Mouse (Mus musculus): ENCODE results near the gene BC067074. TPM values are rescaled to one million over a fixed set of nuclear protein-coding genes. Genes with fewer than 3 reads are reported as not detected.
A peak's percentile ranks its signal among the peaks of the same experiment; 100 is the strongest.

The BC067074 gene
- total RNA-seq, 2 experiments from 2014 or later = 1.0 to 1.3 TPM

GRCm38 (mm10) chr13:113319588-113319987, 26.6 kb downstream of the BC067074 start:
- no peak for DNase-seq (ENCODE audit: low spot score in 2 of 2)

- peak in 1 of 2 experiments; percentile 71 for DNase-seq (ENCODE audit: low spot score in 2 of 2)
Measured at GRCm38 (mm10) chr13:113321972-113322371, 29.0 kb downstream of the BC067074 start.

GRCm38 (mm10) chr13:113324241-113324640, 31.3 kb downstream of the BC067074 start:
- no peak for DNase-seq (ENCODE audit: low spot score in 2 of 2)

GRCm38 (mm10) chr13:113325678-113326077, 32.7 kb downstream of the BC067074 start:
- no peak for DNase-seq (ENCODE audit: low spot score in 2 of 2)

- DNase-seq (ENCODE audit: low spot score in 2 of 2) = no peak
Measured at GRCm38 (mm10) chr13:113332256-113332655, 39.3 kb downstream of the BC067074 start.

GRCm38 (mm10) chr13:113333374-113333773, 40.4 kb downstream of the BC067074 start:
- no peak for DNase-seq (ENCODE audit: low spot score in 2 of 2)

GRCm38 (mm10) chr13:113333931-113334330, 41.0 kb downstream of the BC067074 start:
- DNase-seq (ENCODE audit: low spot score in 2 of 2) = peak in 1 of 2 experiments; percentile 56

GRCm38 (mm10) chr13:113334773-113335172, 41.8 kb downstream of the BC067074 start:
- DNase-seq (ENCODE audit: low spot score in 2 of 2) = no peak

- DNase-seq (ENCODE audit: low spot score in 2 of 2) = peak; percentile 37 to 84
Measured at GRCm38 (mm10) chr13:113337223-113337858, 44.4 kb downstream of the BC067074 start.

GRCm38 (mm10) chr13:113340644-113341043, 47.7 kb downstream of the BC067074 start:
- no peak for DNase-seq (ENCODE audit: low spot score in 2 of 2)

GRCm38 (mm10) chr13:113341161-113341560, 48.2 kb downstream of the BC067074 start:
- DNase-seq (ENCODE audit: low spot score in 2 of 2) = no peak

- no peak for DNase-seq (ENCODE audit: low spot score in 2 of 2)
Measured at GRCm38 (mm10) chr13:113342355-113342919, 49.5 kb downstream of the BC067074 start.

GRCm38 (mm10) chr13:113350743-113351430, 57.9 kb downstream of the BC067074 start:
- no peak for DNase-seq (ENCODE audit: low spot score in 2 of 2)

- no peak for DNase-seq (ENCODE audit: low spot score in 2 of 2)
Measured at GRCm38 (mm10) chr13:113353546-113353945, 60.6 kb downstream of the BC067074 start.

- no peak for DNase-seq (ENCODE audit: low spot score in 2 of 2)
Measured at GRCm38 (mm10) chr13:113353955-113354354, 61.0 kb downstream of the BC067074 start.

- no peak for DNase-seq (ENCODE audit: low spot score in 2 of 2)
Measured at GRCm38 (mm10) chr13:113355022-113355421, 62.1 kb downstream of the BC067074 start.

- no peak for DNase-seq (ENCODE audit: low spot score in 2 of 2)
Measured at GRCm38 (mm10) chr13:113357438-113358144, 64.6 kb downstream of the BC067074 start.

GRCm38 (mm10) chr13:113359676-113360075, 66.7 kb downstream of the BC067074 start:
- DNase-seq (ENCODE audit: low spot score in 2 of 2) = no peak

GRCm38 (mm10) chr13:113365976-113366375, 73.0 kb downstream of the BC067074 start:
- DNase-seq (ENCODE audit: low spot score in 2 of 2) = no peak

- DNase-seq (ENCODE audit: low spot score in 2 of 2) = no peak
Measured at GRCm38 (mm10) chr13:113368931-113369579, 76.1 kb downstream of the BC067074 start.

GRCm38 (mm10) chr13:113369622-113370021, 76.7 kb downstream of the BC067074 start:
- no peak for DNase-seq (ENCODE audit: low spot score in 2 of 2)

Data from layer of hippocampus, adult 18-20 months (tissue).